ENCODE assay signal across 7 mouse cellular contexts in genomic region chr7:88027411-88028132, GRCm38 (mm10).
DNase-seq lines count a peak whose midpoint lies in the region; ATAC-seq and TF ChIP-seq lines count a peak whose summit lies in the region.

No protein-coding gene starts in this region.

- H3K27me3 ChIP-seq in hindbrain, postnatal 0 days (ENCODE audit: insufficient read depth, low read length), result no peaks in the 10 kb centered on the region
- H3K27me3 ChIP-seq in hindbrain, embryonic 12.5 days, result no peaks in the 10 kb centered on the region
- H3K27me3 ChIP-seq in intestine, embryonic 15.5 days (replicated peaks), result no peaks in the 10 kb centered on the region

- no peaks in the 10 kb centered on the region for H3K9me3 ChIP-seq in hindbrain, postnatal 0 days (ENCODE audit: low read length)
- H3K9me3 ChIP-seq in hindbrain, embryonic 12.5 days (replicated peaks), result no peaks in the 10 kb centered on the region
- no peaks in the 10 kb centered on the region for H3K9me3 ChIP-seq in intestine, embryonic 15.5 days

- H3K4me1 ChIP-seq in hindbrain, postnatal 0 days (ENCODE audit: insufficient read depth, low read length), result no peaks in the 10 kb centered on the region
- no peaks in the 10 kb centered on the region for H3K4me1 ChIP-seq in hindbrain, embryonic 12.5 days
- H3K4me1 ChIP-seq in intestine, embryonic 15.5 days (replicated peaks), result no peaks in the 10 kb centered on the region

- DNase-seq in hindbrain, postnatal 0 days (ENCODE audit: low spot score), result peak; percentile 57
- peak; percentile 7 for DNase-seq in fat pad, adult 2 months (ENCODE audit: extremely low read depth, low read depth, low spot score)
- peak; percentile 83 for DNase-seq in layer of hippocampus, adult 9-11 months
- peak; percentile 28 for DNase-seq in lung, postnatal 36 days
- DNase-seq in heart, adult 8-10 months (ENCODE audit: low spot score), result no peak

- H3K27ac ChIP-seq in hindbrain, postnatal 0 days, result no peak overlapping the region
- no peak overlapping the region for H3K27ac ChIP-seq in hindbrain, embryonic 12.5 days
- no peak overlapping the region for H3K27ac ChIP-seq in intestine, embryonic 15.5 days

- peak; percentile 76 for ATAC-seq in hindbrain, postnatal 0 days
- ATAC-seq in hindbrain, embryonic 12.5 days (ENCODE audit: low FRiP score), result no peak
- ATAC-seq in intestine, embryonic 15.5 days, result no peak

- H3K36me3 ChIP-seq in hindbrain, postnatal 0 days (ENCODE audit: insufficient read depth, low read length), result no peaks in the 10 kb centered on the region
- H3K36me3 ChIP-seq in hindbrain, embryonic 12.5 days, result no peaks in the 10 kb centered on the region
- H3K36me3 ChIP-seq in intestine, embryonic 15.5 days, result no peaks in the 10 kb centered on the region

- WGBS in hindbrain, postnatal 0 days, result 38% methylated on average over 3 of the region's 3 CpGs
- 70% methylated on average over 3 of the region's 3 CpGs for WGBS in hindbrain, embryonic 12.5 days
- WGBS in intestine, embryonic 15.5 days, result 39% methylated on average over 3 of the region's 3 CpGs

- TF ChIP-seq CTCF in hindbrain, postnatal 0 days (IDR thresholded peaks at IDR 0.05; ENCODE audit: low read depth), result peak; percentile 42; the same call in 1 of the 2 replicates

- no peak overlapping the region for H3K4me2 ChIP-seq in hindbrain, postnatal 0 days (ENCODE audit: low read depth, low read length)
- no peak overlapping the region for H3K4me2 ChIP-seq in hindbrain, embryonic 12.5 days (replicated peaks)
- H3K4me2 ChIP-seq in intestine, embryonic 15.5 days (replicated peaks), result no peak overlapping the region

- no peak overlapping the region for H3K9ac ChIP-seq in hindbrain, postnatal 0 days (replicated peaks; ENCODE audit: low read length)
- H3K9ac ChIP-seq in hindbrain, embryonic 12.5 days, result no peak overlapping the region
- no peak overlapping the region for H3K9ac ChIP-seq in intestine, embryonic 15.5 days

- H3K4me3 ChIP-seq in hindbrain, postnatal 0 days (ENCODE audit: low read length), result no peak overlapping the region
- no peak overlapping the region for H3K4me3 ChIP-seq in hindbrain, embryonic 12.5 days
- H3K4me3 ChIP-seq in intestine, embryonic 15.5 days (replicated peaks), result no peak overlapping the region
